Mouse (Mus musculus) liver, embryonic 12.5 days (tissue): ENCODE data around the gene Fbxw7. TPM values are rescaled to one million over a fixed set of nuclear protein-coding genes. Genes with fewer than 3 reads are reported as not detected.

Experiments used
- ATAC-seq: fragments of 200-750 bp; cut with Nextera tagmentation; 2 replicates; pipeline ENCODE4 v1.8.0; 2017; ENCODE audit warnings: moderate number of reproducible peaks, mild to moderate bottlenecking, moderate library complexity
- H3K27ac ChIP-seq: fragments of 300-500 bp; sonication (generic); 2 replicates; pipeline ENCODE4 v1.5.1; 2016; ENCODE audit warnings: mild to moderate bottlenecking
- H3K27me3 ChIP-seq: fragments of 300-500 bp; sonication (generic); replicated peaks from 2 replicates; pipeline ENCODE4 v1.6.1; 2016; ENCODE audit warnings: mild to moderate bottlenecking, moderate library complexity
- H3K36me3 ChIP-seq: fragments of 300-500 bp; sonication (generic); 2 replicates; pipeline ENCODE4 v1.6.1; 2016; ENCODE audit warnings: mild to moderate bottlenecking, moderate library complexity
- H3K4me1 ChIP-seq: fragments of 300-500 bp; sonication (generic); 2 replicates; pipeline ENCODE4 v1.6.1; 2016
- H3K4me2 ChIP-seq: fragments of 300-500 bp; sonication (generic); 2 replicates; pipeline ENCODE4 v1.6.1; 2016; ENCODE audit warnings: mild to moderate bottlenecking, moderate library complexity
- H3K4me3 ChIP-seq: fragments of 300-500 bp; sonication (generic); 2 replicates; pipeline ENCODE4 v1.5.1; 2016; ENCODE audit warnings: mild to moderate bottlenecking, moderate library complexity
- H3K9ac ChIP-seq: fragments of 300-500 bp; sonication (generic); 2 replicates; pipeline ENCODE4 v1.6.1; 2016; ENCODE audit warnings: mild to moderate bottlenecking, moderate library complexity
- H3K9me3 ChIP-seq: fragments of 300-500 bp; sonication (generic); replicated peaks from 2 replicates; pipeline ENCODE4 v1.6.1; 2016; ENCODE audit warnings: mild to moderate bottlenecking, moderate library complexity
- WGBS: fragments of 180-500 bp; shearing (Covaris S2); methylation state at CpG from one replicate; pipeline ENCODE4 v1.1.7; 2016; ENCODE audit not compliant: insufficient replicate concordance; 5-methylcytosine and 5-hydroxymethylcytosine counted together
- polyA plus RNA-seq: library from polyadenylated mRNA; unstranded; fragments of >200 nt; fragmentation: Nextera tagmentation; extraction: Ambion mirVana; gene quantifications from 2 replicates; pipeline ENCODE4 v1.2.1, GENCODE M21; 2016

The Fbxw7 gene
- polyA plus RNA-seq, 1 experiment from 2014 or later = 4.9 TPM

GRCm38 (mm10) chr3:84936252-84936651, 121.2 kb downstream of the Fbxw7 start:
- peaks cover 10% of the 10 kb centered on the region for H3K4me1 ChIP-seq
- H3K4me3 ChIP-seq = no peak overlapping the region
- H3K36me3 ChIP-seq = no peaks in the 10 kb centered on the region
- no peak for ATAC-seq
- 58% methylated on average over 2 of the region's 2 CpGs for WGBS
- no peaks in the 10 kb centered on the region for H3K27me3 ChIP-seq
- H3K4me2 ChIP-seq = no peak overlapping the region
- no peak overlapping the region for H3K27ac ChIP-seq
- no peak overlapping the region for H3K9ac ChIP-seq
- H3K9me3 ChIP-seq = no peaks in the 10 kb centered on the region

GRCm38 (mm10) chr3:84936956-84937355, 121.9 kb downstream of the Fbxw7 start:
- peaks cover 10% of the 10 kb centered on the region for H3K4me1 ChIP-seq
- H3K4me2 ChIP-seq = no peak overlapping the region
- H3K27ac ChIP-seq = no peak overlapping the region
- no peaks in the 10 kb centered on the region for H3K27me3 ChIP-seq
- 56% methylated on average over 5 of the region's 5 CpGs for WGBS
- no peaks in the 10 kb centered on the region for H3K9me3 ChIP-seq
- H3K9ac ChIP-seq = no peak overlapping the region
- no peak for ATAC-seq
- no peak overlapping the region for H3K4me3 ChIP-seq
- H3K36me3 ChIP-seq = no peaks in the 10 kb centered on the region

GRCm38 (mm10) chr3:84937360-84938355, 122.6 kb downstream of the Fbxw7 start:
- Histone ChIP-seq H3K4me1 (peaks cover 10% of the 10 kb centered on the region), H3K4me2 (no peak overlapping the region), H3K27ac (no peak overlapping the region), H3K27me3 (no peaks in the 10 kb centered on the region), H3K9me3 (no peaks in the 10 kb centered on the region), H3K4me3 (no peak overlapping the region), H3K36me3 (no peaks in the 10 kb centered on the region), H3K9ac (no peak overlapping the region)
- WGBS = 58% methylated on average over 12 of the region's 12 CpGs
- ATAC-seq = no peak

- no peaks in the 10 kb centered on the region for H3K36me3 ChIP-seq
- H3K4me1 ChIP-seq = peaks cover 9% of the 10 kb centered on the region
- no peak overlapping the region for H3K9ac ChIP-seq
- H3K4me3 ChIP-seq = no peak overlapping the region
- H3K4me2 ChIP-seq = no peak overlapping the region; the same call in 1 of the 2 replicates
- no peaks in the 10 kb centered on the region for H3K27me3 ChIP-seq
- no peak for ATAC-seq
- no peak overlapping the region for H3K27ac ChIP-seq
- WGBS = 43% methylated on average over 3 of the region's 3 CpGs
- no peaks in the 10 kb centered on the region for H3K9me3 ChIP-seq
These were observed 129.9 kb downstream of the Fbxw7 start for GRCm38 (mm10) chr3:84944933-84945332.

- H3K9me3 ChIP-seq = no peaks in the 10 kb centered on the region
- 74% methylated on average over 1 of the region's 1 CpGs for WGBS
- no peak for ATAC-seq
- no peak overlapping the region for H3K4me3 ChIP-seq
- H3K36me3 ChIP-seq = no peaks in the 10 kb centered on the region
- H3K9ac ChIP-seq = no peak overlapping the region
- no peaks in the 10 kb centered on the region for H3K27me3 ChIP-seq
- peaks cover 9% of the 10 kb centered on the region for H3K4me1 ChIP-seq
- H3K4me2 ChIP-seq = no peak overlapping the region
- no peak overlapping the region for H3K27ac ChIP-seq
These were observed 131.3 kb downstream of the Fbxw7 start for GRCm38 (mm10) chr3:84946381-84946780.

GRCm38 (mm10) chr3:84949387-84949786, 134.3 kb downstream of the Fbxw7 start:
- Histone ChIP-seq H3K27me3 (no peaks in the 10 kb centered on the region), H3K4me1 (peaks cover 9% of the 10 kb centered on the region), H3K4me2 (no peak overlapping the region), H3K9me3 (no peaks in the 10 kb centered on the region), H3K9ac (no peak overlapping the region), H3K36me3 (no peaks in the 10 kb centered on the region), H3K4me3 (no peak overlapping the region), H3K27ac (no peak overlapping the region)
- ATAC-seq = no peak
- whole genome bisulfite sequencing = 85% methylated on average over 4 of the region's 4 CpGs

- WGBS = 48% methylated on average over 2 of the region's 2 CpGs
- no peaks in the 10 kb centered on the region for H3K9me3 ChIP-seq
- H3K36me3 ChIP-seq = no peaks in the 10 kb centered on the region
- H3K4me2 ChIP-seq = no peak overlapping the region
- H3K4me3 ChIP-seq = no peak overlapping the region
- H3K27me3 ChIP-seq = no peaks in the 10 kb centered on the region
- no peak overlapping the region for H3K27ac ChIP-seq
- H3K4me1 ChIP-seq = no peaks in the 10 kb centered on the region; the same call in 1 of the 2 replicates
- H3K9ac ChIP-seq = no peak overlapping the region
- ATAC-seq = no peak
These were observed 136.6 kb downstream of the Fbxw7 start for GRCm38 (mm10) chr3:84951698-84952097.

GRCm38 (mm10) chr3:84952135-84952534, 137.1 kb downstream of the Fbxw7 start:
- Histone ChIP-seq H3K36me3 (no peaks in the 10 kb centered on the region), H3K4me2 (peak overlapping the region; percentile 34), H3K27me3 (no peaks in the 10 kb centered on the region), H3K4me1 (no peaks in the 10 kb centered on the region; the same call in 1 of the 2 replicates), H3K9me3 (no peaks in the 10 kb centered on the region), H3K4me3 (no peak overlapping the region; the same call in 1 of the 2 replicates), H3K27ac (no peak overlapping the region), H3K9ac (no peak overlapping the region)
- no peak for ATAC-seq
- WGBS = 65% methylated on average over 13 of the region's 13 CpGs

- Histone ChIP-seq H3K9me3 (no peaks in the 10 kb centered on the region), H3K4me2 (peak overlapping the region; percentile 34), H3K27ac (no peak overlapping the region), H3K4me1 (no peaks in the 10 kb centered on the region; the same call in 1 of the 2 replicates), H3K36me3 (no peaks in the 10 kb centered on the region), H3K9ac (no peak overlapping the region), H3K4me3 (no peak overlapping the region; the same call in 1 of the 2 replicates), H3K27me3 (no peaks in the 10 kb centered on the region)
- no peak for ATAC-seq
- WGBS = 75% methylated on average over 7 of the region's 7 CpGs
These were observed 137.6 kb downstream of the Fbxw7 start for GRCm38 (mm10) chr3:84952585-84953187.

- ATAC-seq = no peak
- H3K27ac ChIP-seq = no peak overlapping the region
- H3K4me1 ChIP-seq = no peaks in the 10 kb centered on the region; the same call in 1 of the 2 replicates
- no peaks in the 10 kb centered on the region for H3K9me3 ChIP-seq
- H3K9ac ChIP-seq = no peak overlapping the region
- H3K4me2 ChIP-seq = no peak overlapping the region
- no peak overlapping the region for H3K4me3 ChIP-seq
- H3K27me3 ChIP-seq = no peaks in the 10 kb centered on the region
- H3K36me3 ChIP-seq = peaks cover 9% of the 10 kb centered on the region
- WGBS = 88% methylated on average over 8 of the region's 8 CpGs
These were observed 140.1 kb downstream of the Fbxw7 start for GRCm38 (mm10) chr3:84955011-84955775.

- Histone ChIP-seq H3K27ac (no peak overlapping the region), H3K4me1 (no peaks in the 10 kb centered on the region), H3K9ac (no peak overlapping the region), H3K36me3 (peaks cover 12% of the 10 kb centered on the region), H3K27me3 (no peaks in the 10 kb centered on the region), H3K4me2 (no peak overlapping the region), H3K9me3 (no peaks in the 10 kb centered on the region), H3K4me3 (no peak overlapping the region)
- ATAC-seq = no peak
- WGBS = 79% methylated on average over 4 of the region's 4 CpGs
These were observed 140.8 kb downstream of the Fbxw7 start for GRCm38 (mm10) chr3:84955857-84956256.
